Mouse (Mus musculus) spleen, postnatal 10 days (tissue): ENCODE measurements around the gene Fbxo42.

Experiments used
- DNase-seq, 2 experiments: peaks; one replicate each; pipeline ENCODE4 v3.0.0; 2021 to 2022; ENCODE audit warnings: low spot score in 2 of 2

Fbxo42 gene

GRCm38 (mm10) chr4:141214337-141214851 lies 66.7 kb downstream of the Fbxo42 start:
- DNase-seq = peak; percentile 44 to 74

- DNase-seq = no peak
Measured at GRCm38 (mm10) chr4:141219583-141220213, 72.0 kb downstream of the Fbxo42 start.

DNA sequence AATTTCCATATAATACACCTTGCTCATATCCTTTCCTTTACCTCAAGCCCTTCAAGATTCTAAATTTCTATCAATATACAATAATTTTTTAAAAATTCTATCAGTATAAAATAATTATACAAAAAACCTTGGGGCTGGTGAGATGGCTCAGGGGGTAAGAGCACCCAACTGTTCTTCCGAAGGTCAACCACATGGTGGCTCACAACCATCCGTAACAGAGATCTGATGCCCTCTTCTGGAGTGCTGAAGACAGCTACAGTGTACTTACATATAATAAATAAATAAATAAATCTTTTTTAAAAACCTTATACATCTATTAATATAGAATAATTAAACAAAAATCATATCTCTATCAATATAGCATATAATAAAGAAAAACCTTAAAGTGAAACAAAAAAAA lies 74.1 kb downstream of the Fbxo42 start:
- no peak for DNase-seq

DNA sequence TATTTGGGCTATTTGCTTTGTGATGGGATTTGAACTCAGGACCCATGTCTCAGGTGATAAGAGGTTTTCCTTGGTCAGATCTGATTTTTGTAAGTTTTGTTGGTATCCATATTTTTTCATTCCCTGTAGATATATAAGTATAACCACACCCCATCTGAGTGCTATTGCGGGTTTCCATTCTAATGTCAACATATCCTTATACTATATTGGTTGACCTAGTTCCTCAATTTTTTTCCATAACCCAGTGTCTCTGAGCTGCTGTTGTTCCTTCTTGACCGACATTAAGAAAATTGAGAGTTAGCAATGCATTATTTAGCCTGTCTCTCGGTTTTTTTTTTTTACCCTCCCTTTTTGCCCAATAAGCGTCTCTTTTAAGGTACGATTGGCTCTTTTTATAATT lies 75.0 kb downstream of the Fbxo42 start:
- DNase-seq = no peak

- no peak for DNase-seq
Measured at GRCm38 (mm10) chr4:141228687-141229086, 81.0 kb downstream of the Fbxo42 start.

DNA sequence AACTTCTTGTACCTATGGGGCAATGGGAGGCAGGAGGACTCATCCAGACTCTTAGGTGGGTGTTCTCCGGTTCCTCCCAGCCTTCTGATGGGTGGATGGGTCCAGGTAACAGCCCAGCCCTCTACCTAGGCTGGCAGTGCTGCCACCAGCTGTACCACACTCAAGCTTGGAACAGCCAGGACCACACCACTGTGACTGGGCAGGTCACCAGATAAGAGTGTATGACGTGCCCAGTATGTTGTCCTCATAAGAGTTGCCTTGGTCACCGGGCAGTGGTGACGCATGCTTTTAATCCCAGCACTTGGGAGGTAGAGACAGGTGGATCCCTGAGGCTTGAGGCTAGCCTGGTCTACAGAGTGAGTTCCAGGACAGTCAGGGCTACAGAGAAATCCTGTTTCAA lies 85.5 kb downstream of the Fbxo42 start:
- no peak for DNase-seq

DNA sequence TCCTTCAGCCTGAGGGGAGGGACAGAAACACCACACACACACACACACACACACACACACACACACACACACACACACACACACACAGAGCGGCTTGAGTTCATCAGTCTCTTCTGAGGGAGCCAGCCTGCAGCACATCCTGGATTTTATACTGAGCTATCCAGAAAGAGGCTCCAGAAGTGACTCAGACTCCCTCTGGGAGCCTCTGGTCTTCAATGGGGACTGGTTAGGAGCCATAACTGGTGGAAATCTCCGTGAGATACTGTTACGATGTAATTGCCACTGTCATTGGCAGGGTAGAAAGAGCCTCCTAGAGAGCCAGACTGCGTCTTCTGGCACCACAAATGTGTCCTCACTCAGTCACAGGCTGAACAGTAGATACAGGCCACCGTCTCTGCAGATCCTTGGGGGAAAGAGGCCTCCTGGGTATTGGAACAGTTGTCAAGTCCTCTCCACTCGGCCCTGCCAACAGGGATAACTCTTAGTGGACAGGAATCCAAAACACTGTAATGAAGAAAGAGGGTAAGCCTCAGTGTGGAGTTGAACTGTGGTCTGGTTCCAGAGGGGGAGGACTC lies 87.9 kb downstream of the Fbxo42 start:
- no peak for DNase-seq

GRCm38 (mm10) chr4:141236856-141237255 lies 89.1 kb downstream of the Fbxo42 start:
- DNase-seq = no peak

- no peak for DNase-seq
Measured at GRCm38 (mm10) chr4:141238492-141239387, 91.0 kb downstream of the Fbxo42 start.

GRCm38 (mm10) chr4:141239388-141240125 lies 91.8 kb downstream of the Fbxo42 start, which contains the start of gene Arhgef19:
Arhgef19 (plus strand) TSS chr4:141239499.
- DNase-seq = peak; percentile 40 to 81

- no peak for DNase-seq
Measured at GRCm38 (mm10) chr4:141240617-141241016, 92.9 kb downstream of the Fbxo42 start.

- no peak for DNase-seq
Measured at GRCm38 (mm10) chr4:141241861-141242260, 94.1 kb downstream of the Fbxo42 start.

DNA sequence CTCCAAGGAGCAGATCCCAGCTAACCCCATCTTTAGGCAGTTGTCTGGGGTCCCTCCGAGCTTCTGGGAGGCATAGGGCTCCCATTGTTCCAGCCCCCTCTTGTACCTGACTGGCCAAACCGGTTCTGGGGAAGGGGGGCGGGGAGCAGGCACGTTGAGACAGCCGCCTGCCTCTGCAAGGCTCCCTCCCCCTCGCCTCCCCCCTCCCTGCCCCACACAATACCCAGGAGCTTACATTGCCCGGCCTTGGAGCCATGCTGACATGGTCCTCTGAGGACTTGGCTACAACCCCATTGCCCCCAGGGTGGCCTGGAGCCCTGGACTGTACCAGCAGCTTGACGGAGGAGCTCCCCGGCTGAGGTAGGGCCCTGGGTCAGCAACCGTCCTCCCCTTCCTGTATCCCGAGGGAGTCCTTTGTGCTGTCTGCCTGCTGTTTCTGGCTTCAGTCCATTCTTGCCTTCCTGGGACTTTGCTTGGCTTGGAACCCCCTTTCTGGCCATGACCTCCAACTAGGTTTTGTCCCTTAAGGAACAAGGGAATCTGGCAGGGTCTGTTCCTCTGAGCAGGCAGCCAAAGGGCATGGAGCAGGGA lies 95.0 kb downstream of the Fbxo42 start:
- DNase-seq = no peak

GRCm38 (mm10) chr4:141243636-141244035 lies 95.9 kb downstream of the Fbxo42 start:
- DNase-seq = no peak

DNA sequence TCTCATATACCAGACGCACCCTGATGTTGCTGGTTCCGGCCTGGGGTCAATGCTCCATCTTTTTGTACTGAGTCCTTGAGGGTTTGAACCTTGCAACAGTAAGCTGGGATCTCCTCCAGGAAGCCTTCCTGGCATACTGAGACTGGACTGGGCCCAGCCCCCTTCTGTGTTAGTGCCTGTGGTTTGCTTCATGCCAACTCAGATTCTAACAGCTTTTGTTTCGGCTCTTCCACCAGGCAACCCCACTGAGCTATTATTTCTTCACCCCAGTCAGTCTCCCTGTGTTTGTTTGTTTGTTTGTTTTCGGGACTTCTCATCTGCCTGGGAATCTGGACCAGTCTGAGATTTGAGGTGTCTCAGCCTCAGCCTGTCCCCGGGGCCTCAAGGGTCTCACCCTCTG lies 96.7 kb downstream of the Fbxo42 start:
- no peak for DNase-seq

- DNase-seq = no peak
Measured at GRCm38 (mm10) chr4:141244931-141245425, 97.3 kb downstream of the Fbxo42 start.

GRCm38 (mm10) chr4:141246089-141246997 lies 98.6 kb downstream of the Fbxo42 start:
- DNase-seq = no peak

GRCm38 (mm10) chr4:141246998-141247350 lies 99.3 kb downstream of the Fbxo42 start:
- DNase-seq = no peak

- no peak for DNase-seq
Measured at GRCm38 (mm10) chr4:141247776-141248613, 100.3 kb downstream of the Fbxo42 start.
